Mouse (Mus musculus) heart, adult 9 months (tissue): Measurements from ENCODE around the gene Rab36.
"Not testable (repeated sequence)": the region's sequence is repeated elsewhere in the genome, so short reads cannot be mapped to it uniquely, and the experiment has no call there.

Experiments
- DNase-seq, 2 experiments: peaks; one replicate each; pipeline ENCODE4 v3.0.0; 2022; ENCODE audit warnings: low spot score in 2 of 2

Gene Rab36

GRCm38 (mm10) chr10:75036883-75037379 lies at the start of gene Rab36:
Gene Rab36, plus strand, starts transcription at chr10:75037058.
- peak; percentile 94 to 95 for DNase-seq

DNA sequence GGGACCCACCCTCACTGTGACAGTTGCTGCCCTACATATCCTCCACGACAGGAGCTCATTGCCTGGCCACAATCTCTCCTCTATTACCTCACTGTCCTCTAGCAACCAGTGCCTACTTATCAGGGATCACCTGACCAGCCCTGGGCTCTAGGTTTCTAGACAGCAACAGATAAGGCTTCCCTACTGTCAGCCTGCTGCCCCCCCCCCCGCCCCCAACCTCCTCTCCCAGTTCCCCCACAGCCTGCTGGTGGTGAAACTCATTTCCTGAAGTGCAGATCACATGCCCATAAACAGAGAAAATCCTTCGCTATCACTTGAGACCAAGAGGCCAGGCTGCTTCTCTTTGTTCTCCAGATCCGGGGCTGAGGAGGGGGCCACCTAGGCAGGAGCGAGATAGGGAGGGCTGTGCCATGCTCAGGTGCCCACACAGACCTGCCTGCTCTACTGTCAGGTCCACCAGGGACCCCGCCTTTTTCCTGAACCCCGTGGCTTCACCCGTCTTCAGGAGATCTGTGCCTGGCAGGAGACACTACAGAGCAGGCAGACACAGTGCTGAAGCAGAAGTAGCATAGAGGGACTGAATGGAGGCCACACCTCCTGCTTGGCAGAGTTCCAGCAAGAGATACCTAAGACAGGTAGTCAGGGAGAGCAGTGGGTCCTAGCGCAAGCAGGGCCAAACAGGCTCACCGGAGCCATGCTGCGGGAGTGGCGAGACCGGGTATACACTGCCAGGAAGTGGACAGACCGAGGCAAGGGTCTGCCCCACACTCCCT lies 49.0 kb upstream of the Rab36 start:
- DNase-seq: no peak

- DNase-seq: no peak
These were observed 47.0 kb upstream of the Rab36 start for GRCm38 (mm10) chr10:74989814-74990213.

DNA sequence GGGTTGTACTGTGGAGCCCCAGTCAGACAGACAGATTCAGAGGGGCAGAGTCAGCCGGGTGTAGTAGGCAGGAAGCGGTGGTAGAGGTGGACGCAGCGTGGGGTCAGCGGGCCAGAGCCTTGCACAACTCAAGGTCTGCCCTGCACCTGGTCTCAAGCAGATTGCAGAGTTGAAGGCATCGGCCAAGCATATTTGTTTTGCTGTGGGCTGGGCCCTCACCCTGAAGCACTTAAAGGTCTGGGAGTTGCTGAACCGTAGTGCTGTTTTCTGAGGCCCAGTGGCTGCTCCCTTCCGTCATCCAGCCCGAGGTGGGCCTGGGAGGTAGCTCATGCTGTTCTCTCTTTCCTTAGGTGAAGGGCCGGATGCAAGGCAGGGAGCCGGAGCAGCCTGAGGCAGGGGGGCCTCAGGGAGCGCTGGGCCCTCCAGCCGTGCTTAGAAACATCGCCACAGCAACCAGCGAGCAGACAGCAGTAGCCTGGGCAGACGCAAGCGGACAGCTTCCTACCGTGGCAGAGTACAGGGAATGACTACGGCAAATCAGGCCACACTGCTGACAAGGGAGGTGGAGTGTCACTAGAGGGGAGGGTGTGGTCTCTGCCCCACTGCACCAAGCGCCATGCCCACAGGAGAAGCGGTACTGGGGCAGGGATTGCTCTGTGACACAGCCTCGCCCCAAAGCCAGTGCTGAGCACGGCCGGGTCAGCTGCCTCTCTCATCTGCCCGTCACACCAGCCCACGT lies 46.1 kb upstream of the Rab36 start:
- DNase-seq: no peak

GRCm38 (mm10) chr10:74994863-74995262 lies 42.0 kb upstream of the Rab36 start:
- peak; percentile 4 to 12 for DNase-seq

DNA sequence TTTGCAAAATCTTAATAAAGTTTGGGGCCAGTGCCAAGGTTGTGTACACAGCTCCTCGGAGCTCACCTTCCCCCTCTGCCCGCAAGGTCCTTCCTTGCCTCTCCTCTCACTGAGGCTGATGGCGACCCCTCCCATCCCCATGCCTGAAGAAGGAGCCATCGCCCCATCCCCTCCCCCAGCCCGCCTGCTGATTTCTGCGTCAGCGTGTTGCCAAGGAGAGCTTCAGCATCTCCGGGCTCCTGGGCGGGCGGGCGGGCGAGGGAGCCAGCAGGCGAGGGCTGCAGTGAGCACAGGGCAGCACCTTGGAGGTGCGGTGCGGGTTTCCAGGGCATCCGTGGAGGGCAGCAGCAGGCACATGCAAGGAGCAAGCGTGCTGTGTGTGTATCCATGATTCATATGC lies 41.5 kb upstream of the Rab36 start:
- no peak for DNase-seq

GRCm38 (mm10) chr10:75001391-75001790 lies 35.5 kb upstream of the Rab36 start:
- no peak for DNase-seq

DNA sequence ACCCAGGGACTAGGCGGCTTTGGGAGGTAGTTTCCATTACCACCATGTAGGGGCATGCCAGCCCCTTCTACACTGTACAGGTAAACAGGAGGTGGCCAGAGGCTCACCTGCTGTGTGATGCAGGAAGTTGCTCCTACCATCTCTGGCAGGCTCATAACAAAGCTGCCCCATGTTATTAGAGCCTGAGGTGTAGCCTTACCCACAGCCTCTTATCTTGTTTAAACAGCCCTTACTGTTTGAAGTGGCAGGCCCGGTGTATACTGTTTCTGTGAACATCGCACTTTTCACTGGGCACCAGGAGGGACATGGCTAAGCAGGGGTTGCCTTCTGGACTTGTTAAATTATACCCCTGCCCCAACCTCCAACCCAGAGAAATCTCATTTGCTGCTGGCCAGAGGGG lies 32.8 kb upstream of the Rab36 start:
- DNase-seq: no peak

GRCm38 (mm10) chr10:75006889-75007662 lies 29.8 kb upstream of the Rab36 start:
- DNase-seq: no peak

DNA sequence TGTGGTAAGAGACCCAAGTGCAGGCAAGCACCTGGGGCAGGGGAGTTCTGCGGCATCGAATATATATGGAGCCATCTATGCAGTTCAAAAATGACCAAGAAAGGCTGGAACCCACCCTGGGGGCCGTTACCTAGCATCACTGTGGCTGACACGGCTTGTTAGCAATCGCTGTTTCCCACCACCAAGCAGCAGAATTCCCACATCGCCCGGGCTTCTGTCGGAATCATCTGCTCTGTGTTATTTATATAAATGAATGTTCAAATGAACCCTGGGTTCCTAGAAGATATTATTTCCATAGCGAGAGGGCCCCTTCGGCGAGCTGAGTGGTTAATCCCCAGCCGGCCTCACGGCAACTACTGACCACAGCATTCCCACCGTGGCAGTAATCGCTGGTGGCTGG lies 26.2 kb upstream of the Rab36 start:
- no peak for DNase-seq

DNA sequence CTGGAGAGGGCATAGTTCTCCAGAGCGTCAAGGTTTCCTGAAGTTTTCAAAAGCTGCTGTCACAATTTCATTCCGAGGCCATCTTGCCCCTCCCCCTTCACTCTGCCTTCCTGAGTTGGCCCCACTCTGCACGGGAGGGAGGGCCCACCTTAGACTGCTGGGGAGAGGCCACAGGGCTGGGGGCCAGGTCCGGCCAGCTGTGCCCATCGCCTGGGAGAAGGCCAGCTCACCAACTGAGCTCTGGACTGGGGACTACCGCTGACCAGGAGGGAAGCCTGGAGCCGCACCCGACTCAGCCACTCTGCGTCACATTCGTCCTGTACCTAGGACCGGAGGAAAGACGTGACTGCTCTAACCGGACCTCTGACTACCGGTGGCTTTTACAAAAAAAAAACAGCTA lies 21.4 kb upstream of the Rab36 start:
- DNase-seq: no peak

- no peak for DNase-seq
These were observed 20.4 kb upstream of the Rab36 start for GRCm38 (mm10) chr10:75016481-75016880.

DNA sequence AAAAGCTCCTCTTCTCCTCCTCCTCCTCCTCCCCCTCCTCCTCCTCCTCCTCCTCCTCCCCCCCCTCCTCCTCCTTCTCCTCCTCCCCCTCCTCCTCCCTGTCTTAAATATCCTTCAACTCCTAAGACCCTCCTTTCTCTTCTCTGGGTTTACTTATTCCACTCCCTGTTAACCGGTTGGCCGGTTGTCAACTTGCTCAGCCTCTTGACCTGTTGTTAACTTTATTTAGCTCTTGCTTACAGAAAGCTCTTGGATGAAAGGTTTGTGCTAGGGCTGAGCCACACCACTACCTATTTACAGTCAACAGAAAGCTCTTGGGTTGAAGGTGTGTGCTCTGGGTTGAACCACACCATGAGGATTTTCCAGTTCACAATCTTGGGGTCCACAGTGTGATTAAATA lies 16.6 kb upstream of the Rab36 start:
- DNase-seq: no peak

GRCm38 (mm10) chr10:75021138-75021537 lies 15.7 kb upstream of the Rab36 start:
- peak in 1 of 2 experiments; percentile 54 for DNase-seq

DNA sequence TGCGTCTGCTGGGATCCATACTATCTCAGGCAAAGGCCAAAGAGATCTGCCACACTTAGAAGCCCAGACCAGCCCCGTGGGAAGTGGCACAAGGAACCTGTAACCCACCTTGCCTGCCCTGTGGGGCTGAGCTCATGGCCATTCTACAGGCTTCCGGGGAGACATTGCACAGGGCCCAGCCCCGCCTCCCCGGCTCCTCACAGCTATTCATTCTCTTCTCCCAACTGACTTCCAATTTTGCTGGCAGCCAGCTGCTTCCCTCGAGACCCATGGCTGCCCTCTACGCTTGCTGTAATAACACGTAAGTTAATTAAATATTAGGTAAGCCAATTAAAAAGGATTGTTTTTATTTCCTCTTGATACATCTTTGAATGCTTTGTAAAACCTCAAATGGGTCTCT lies 10.4 kb upstream of the Rab36 start:
- no peak for DNase-seq

DNA sequence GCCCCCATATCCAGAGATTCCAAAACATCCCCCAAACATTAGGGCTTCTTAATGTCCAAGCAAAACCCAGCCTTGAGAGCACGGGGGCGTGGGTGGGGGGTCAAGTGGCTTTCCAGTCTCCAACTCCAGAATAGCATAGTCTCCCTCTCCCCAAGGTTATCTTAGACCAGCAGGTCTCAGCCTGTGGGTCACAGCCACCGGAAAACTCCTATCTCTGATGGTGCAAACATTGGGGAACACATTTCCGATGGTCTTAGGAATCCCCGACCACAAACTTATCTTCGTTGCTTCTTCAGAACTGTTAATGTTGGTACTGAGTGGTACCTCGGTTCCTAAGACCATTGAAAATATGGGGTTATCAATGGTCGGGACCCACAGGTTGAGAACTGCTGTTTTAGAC lies 8.1 kb upstream of the Rab36 start:
- DNase-seq: no peak

- no peak for DNase-seq
These were observed 7.2 kb upstream of the Rab36 start for GRCm38 (mm10) chr10:75029677-75030076.

GRCm38 (mm10) chr10:75030234-75030633 lies 6.6 kb upstream of the Rab36 start:
- DNase-seq: no peak

DNA sequence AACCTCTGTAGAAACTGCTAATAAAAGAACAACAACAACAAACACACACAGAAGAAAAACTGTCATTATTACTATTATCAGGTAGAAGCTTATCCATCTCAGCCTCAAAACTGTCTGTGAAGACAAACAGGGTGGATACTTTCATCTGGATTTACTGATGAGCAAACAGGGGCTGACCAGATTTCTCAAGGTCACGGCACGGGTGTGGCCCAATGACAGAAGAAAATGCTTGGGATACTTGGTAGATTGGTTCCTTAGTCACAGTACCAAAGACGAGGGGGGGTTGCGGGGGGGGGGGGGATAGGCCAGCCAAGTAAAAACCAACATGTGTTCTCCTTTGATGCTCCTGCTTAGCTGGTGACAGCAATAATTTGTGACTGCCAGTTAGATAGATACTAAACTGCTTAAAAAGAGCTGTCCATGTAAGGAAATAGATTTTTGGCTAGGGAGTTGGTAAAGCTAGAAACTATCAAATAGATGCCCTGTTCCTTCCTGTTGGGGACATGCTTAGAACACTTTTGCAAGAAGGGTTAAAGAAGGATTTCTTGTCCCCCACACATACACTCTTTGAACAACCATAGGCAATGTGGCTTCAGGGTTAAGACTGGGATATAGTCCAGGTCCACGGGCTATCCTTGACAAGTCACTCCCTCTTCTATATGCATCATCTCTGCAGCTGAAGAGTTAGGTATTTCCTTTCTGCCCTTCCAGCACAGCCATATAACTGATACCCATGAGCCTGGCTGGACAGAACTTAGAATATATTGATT lies 5.3 kb upstream of the Rab36 start:
- DNase-seq: no peak

GRCm38 (mm10) chr10:75032395-75032794 lies 4.5 kb upstream of the Rab36 start, which contains the start of gene Rsph14:
Gene Rsph14, minus strand, starts transcription at chr10:75032586.
- peak; percentile 55 to 70 for DNase-seq

GRCm38 (mm10) chr10:75042060-75042459 lies 5.2 kb downstream of the Rab36 start:
- not testable (repeated sequence) for DNase-seq
